Mouse (Mus musculus): ENCODE data around the gene Mrs2.
"Not testable (repeated sequence)": the region's sequence is repeated elsewhere in the genome, so short reads cannot be mapped to it uniquely, and the experiment has no call there.

Mrs2 gene

DNA sequence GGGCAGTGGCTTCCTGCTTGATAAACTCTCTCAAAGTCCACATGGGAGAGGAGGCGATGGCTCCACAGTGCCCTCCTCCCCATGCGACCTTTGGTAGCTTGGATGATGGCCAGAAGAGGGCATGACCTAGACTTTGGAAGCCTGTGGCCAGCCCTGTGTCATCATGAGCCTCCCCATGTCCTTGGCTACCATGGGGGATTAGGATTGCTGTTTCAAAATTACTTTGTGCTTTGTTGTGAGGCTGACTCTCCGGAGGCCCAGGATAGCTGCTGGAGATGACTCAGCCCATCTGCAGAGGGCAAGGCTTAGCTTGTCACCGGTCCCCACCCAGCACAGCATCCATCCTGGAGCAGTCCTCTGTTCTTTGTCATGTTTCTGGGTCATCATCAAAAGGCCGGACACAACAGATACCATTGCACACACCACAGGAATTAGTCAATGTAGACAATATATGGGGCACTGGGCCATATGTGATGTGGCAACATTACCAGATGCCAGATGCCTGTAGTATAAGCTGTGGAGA lies 42.3 kb downstream of the Mrs2 start:
- no peak for DNase-seq (ENCODE audit: low read depth, low spot score)

- no peak for DNase-seq (ENCODE audit: low read depth, low spot score)
Measured at GRCm38 (mm10) chr13:24976384-24976783, 43.8 kb downstream of the Mrs2 start.

DNA sequence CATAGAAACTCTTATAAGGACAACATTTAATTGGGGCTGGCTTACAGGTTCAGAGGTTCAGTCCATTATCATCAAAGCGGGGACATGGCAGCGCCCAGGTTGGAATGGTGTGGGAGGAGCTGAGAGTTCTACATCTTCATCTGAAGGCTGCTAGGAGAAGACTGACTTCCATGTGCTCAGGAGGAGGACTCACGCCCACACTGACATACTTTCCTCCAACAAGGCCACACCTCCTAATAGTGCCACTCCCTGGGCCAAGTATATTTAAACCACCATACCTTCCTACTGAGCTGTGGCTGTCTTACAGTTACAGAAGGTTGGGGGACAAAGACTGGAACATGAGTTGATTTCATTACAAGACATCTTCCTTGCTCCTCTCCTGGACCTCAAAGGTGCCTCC lies 48.4 kb downstream of the Mrs2 start:
- DNase-seq (ENCODE audit: low read depth, low spot score): not testable (repeated sequence)

DNA sequence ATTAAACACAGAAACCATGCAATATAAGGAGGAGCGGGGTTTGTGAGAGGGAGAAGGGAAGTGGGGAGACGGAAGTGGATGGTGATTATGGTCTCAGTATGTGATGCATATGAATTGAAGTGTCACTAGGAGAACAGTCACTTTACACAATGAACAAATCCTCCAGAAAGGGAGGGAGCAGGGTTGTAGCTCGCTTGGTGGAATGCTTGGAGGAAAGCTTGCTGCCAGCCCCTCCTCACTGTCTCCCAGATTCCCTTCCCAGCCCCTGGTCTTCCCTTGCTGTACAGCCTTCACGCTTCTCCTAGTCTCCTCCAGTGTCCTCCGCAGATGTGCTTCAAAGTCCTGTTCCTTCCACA lies 54.4 kb downstream of the Mrs2 start:
- no peak for DNase-seq (ENCODE audit: low read depth, low spot score)

- DNase-seq (ENCODE audit: low read depth, low spot score): no peak
Measured at GRCm38 (mm10) chr13:24965130-24965845, 54.9 kb downstream of the Mrs2 start.

- no peak for DNase-seq (ENCODE audit: low read depth, low spot score)
Measured at GRCm38 (mm10) chr13:24962119-24962518, 58.1 kb downstream of the Mrs2 start.

- no peak for DNase-seq (ENCODE audit: low read depth, low spot score)
Measured at GRCm38 (mm10) chr13:24960084-24960483, 60.1 kb downstream of the Mrs2 start.

GRCm38 (mm10) chr13:24958671-24959070 lies 61.5 kb downstream of the Mrs2 start:
- no peak for DNase-seq (ENCODE audit: low read depth, low spot score)

DNA sequence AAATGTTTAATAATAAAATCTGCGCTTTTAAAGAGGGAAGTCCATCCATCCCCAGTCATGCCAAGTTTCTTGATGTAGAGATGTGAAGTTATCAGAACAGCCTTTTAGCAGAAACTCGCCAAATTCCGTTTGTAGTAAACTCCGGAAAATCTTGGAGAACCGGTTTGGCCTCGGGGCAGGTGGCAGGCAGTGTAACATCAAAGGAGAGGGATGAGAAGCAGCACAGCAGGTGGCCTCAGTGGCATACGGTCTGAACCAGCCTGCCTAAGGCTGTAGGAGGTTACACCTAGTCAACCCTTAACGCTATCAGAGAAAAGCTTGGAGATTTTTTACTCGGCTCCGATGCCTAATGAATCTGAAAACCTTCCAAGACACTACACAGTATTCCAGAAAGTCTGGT lies 64.7 kb downstream of the Mrs2 start:
- no peak for DNase-seq (ENCODE audit: low read depth, low spot score)

DNA sequence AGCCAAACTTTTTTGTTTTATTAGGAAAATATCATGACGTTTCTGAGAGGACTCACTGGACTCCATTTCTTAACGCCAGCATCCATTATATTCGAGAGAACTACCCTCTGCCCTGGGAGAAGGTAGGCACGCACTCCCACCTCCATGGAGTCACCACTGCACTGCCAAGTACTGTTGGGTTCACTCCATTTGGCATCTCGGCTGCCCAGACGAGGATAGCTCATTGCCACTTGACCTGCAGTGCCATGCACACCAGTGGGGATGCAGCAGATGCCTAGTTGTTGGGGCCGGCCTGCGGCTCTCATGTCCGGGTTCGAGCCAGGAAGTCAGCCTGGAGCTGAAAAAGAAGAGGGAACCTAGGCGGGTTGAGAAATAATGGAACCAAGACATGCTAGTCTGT lies 65.1 kb downstream of the Mrs2 start:
- DNase-seq (ENCODE audit: low read depth, low spot score): no peak

DNA sequence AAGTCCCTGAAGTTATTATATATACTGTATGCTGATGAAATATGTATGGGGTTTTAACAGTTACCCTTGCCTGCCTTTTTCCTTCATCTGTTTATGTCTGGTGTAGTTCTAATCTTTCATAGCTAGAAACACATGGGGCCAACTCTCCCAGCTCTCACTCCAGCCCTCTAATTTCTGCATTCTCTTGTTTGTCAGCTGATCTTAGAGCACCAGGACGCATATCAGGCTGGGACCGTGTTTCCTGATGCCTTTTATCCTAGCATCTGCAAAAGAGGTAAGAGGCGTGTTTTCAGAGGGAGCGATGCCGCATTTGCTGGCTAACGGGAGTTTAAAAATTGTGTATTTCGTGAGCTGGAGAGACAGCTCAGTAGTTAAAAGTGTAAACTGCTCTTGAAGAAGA lies 67.5 kb downstream of the Mrs2 start:
- no peak for DNase-seq (ENCODE audit: low read depth, low spot score)

GRCm38 (mm10) chr13:24948870-24949269 lies 71.3 kb downstream of the Mrs2 start:
- no peak for DNase-seq (ENCODE audit: low read depth, low spot score)

DNA sequence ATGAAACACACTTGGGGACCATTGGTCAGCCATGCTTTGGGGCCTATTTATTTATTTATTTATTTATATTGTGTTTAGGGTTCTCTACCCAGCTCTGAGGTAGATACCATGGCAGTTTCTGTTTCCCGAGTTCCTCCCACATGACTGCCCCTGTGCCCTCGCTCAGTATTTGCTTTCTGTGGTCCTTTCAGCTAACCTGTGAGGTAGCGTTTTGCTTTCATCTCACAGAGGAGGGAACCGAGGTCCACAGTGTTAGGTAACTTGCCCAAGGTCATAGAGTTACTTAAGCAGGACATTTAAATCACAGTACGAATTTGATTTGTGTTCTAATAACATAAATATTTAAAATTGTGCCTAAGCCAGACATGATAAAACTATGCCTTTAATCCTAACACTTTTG lies 73.0 kb downstream of the Mrs2 start:
- no peak for DNase-seq (ENCODE audit: low read depth, low spot score)

GRCm38 (mm10) chr13:24945567-24945966 lies 74.6 kb downstream of the Mrs2 start:
- no peak for DNase-seq (ENCODE audit: low read depth, low spot score)

DNA sequence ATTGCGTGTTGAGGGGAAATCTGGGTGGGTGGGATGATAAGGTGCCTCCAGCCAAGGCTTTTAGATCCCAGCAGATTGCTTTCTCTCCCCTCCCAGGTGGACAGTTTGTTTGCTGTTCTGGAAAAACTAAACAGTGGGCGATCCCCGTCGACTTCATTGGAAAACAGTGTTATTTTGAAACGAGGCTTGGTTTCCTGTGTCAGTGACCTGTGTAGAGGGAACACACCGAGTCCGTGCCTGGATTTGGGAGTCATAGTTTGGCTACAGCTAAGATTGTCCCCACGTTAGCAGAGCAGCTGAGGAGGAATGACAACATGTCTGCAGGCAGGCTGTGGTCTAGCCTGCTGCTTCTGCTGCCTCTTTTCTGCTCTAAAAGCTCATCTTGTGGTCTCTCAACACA lies 76.9 kb downstream of the Mrs2 start:
- no peak for DNase-seq (ENCODE audit: low read depth, low spot score)

GRCm38 (mm10) chr13:24942512-24943282 lies 77.5 kb downstream of the Mrs2 start, which contains the start of gene Gpld1:
TSS of gene Gpld1 (plus strand) at chr13:24943152.
- DNase-seq (ENCODE audit: low read depth, low spot score): no peak

- DNase-seq (ENCODE audit: low read depth, low spot score): no peak
Measured at GRCm38 (mm10) chr13:24939472-24939871, 80.7 kb downstream of the Mrs2 start.

DNA sequence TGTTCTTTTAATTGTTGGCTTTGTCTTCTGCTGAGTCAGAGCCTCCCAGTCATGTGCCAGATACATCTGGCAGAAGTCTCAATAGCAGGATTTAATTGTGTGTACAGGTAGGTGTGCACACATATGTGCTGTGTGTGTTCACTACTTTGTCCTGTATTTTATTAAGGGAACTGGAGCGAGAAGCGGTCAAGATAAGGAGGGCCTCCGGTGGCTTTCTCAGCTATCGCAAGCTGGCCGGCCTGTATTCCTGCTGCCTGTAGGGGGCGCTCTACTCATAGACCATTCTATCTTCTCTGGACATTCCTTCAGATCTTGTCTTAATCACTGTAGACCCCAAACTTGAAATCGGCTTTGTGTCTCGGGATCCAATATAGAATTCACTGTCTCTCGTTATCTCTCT lies 81.5 kb downstream of the Mrs2 start:
- peak; percentile 46 for DNase-seq (ENCODE audit: low read depth, low spot score)

DNA sequence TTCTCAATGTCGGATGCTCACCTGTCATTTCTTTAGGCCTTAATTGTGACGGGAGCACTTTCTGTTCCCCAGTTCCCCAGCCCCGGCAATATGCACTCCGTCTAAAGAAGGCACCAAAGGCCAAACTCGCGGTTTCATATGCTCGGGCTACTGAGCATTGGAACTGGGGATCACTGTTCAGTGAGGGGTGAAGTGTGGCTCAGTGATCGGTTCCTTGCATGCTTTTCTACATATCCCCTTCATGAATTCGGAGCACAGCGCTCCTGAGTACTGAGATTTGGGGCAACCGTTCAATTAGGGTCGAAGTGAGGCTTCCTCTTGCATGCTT lies 82.4 kb downstream of the Mrs2 start:
- no peak for DNase-seq (ENCODE audit: low read depth, low spot score)
